Mouse (Mus musculus) heart, postnatal 14 days (tissue): ENCODE results near the gene Tcp11. TPM values are rescaled to one million over a fixed set of nuclear protein-coding genes. Genes with fewer than 3 reads are reported as not detected.

ENCODE experiments used
- DNase-seq, 2 experiments: peaks; one replicate each; pipeline ENCODE4 v3.0.0; 2021 to 2022
- intact Hi-C: fragments of 180-260 bp; cut with DNase I; formaldehyde crosslinking; loops from one replicate; pipeline ENCODE4 v1.15.1; 2025
- total RNA-seq, 2 experiments: library from RNA; stranded (reverse); gene quantifications; 2 replicates each; pipeline ENCODE4 v1.2.3; 2021

The Tcp11 gene
- total RNA-seq, 2 experiments from 2014 or later = not detected

GRCm38 (mm10) chr17:28019785-28020696 is 60.4 kb downstream of the Tcp11 start:
- DNase-seq = no peak
- intact Hi-C loops = no loop called here

- intact Hi-C loops = no loop called here
- no peak for DNase-seq
Observed at GRCm38 (mm10) chr17:28018776-28019175, 61.7 kb downstream of the Tcp11 start.

DNA sequence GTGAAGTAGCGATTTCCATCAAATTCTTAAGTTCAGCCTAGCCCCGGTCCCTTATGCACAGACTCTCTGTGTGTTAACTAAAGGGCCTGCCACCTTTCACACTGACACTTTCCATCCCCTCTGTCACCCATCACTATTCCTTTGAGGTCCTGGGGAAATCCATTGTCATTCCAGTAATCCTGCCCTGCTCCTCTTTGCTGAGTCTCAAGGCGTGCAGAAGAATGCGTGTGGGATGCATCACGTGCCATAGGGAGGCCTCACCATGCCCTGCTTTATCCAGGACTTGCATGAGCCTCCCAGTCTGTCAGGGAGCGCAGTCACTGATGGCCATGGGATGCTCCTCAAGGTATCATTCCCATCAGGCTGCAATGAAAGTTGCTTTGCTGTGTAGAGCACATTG is 62.1 kb downstream of the Tcp11 start:
- DNase-seq = no peak
- intact Hi-C loops = no loop called here

Other genes with a start within 250 kb of the Tcp11 start
- gene Snrpc, start 242.5 kb downstream of the Tcp11 start, total RNA-seq = 10 to 100 TPM; 61.8 to 70.0 TPM
- gene Uhrf1bp1, start 224.2 kb downstream of the Tcp11 start, total RNA-seq = 10 to 100 TPM; 14.3 to 18.7 TPM
- 10 to 100 TPM; 75.5 to 79.3 TPM for gene Anks1, start 171.3 kb downstream of the Tcp11 start, total RNA-seq
- gene Taf11, start 170.8 kb downstream of the Tcp11 start, total RNA-seq = 10 to 100 TPM; 21.6 to 23.7 TPM
- gene Scube3, start 61.5 kb upstream of the Tcp11 start, total RNA-seq = 1 to 10 TPM in 1 of 2 experiments, under 1 TPM in 1; 0.46 to 1.4 TPM
- gene Zfp523, start 96.5 kb upstream of the Tcp11 start, total RNA-seq = 10 to 100 TPM; 16.6 to 17.0 TPM
- 1 to 10 TPM; 4.7 to 7.1 TPM for gene Def6, start 127.1 kb upstream of the Tcp11 start, total RNA-seq
- gene Ppard, start 152.1 kb upstream of the Tcp11 start, total RNA-seq = 10 to 100 TPM; 37.7 to 39.4 TPM
- gene Fance, start 232.9 kb upstream of the Tcp11 start, total RNA-seq = 10 to 100 TPM; 12.8 to 14.2 TPM
- gene Rpl10a, start 247.8 kb upstream of the Tcp11 start, total RNA-seq = 100 to 1,000 TPM; 411 to 471 TPM